Mouse (Mus musculus) limb, embryonic 11.5 days (tissue): ENCODE measurements around the gene Tmem72. TPM values are rescaled to one million over a fixed set of nuclear protein-coding genes. Genes with fewer than 3 reads are reported as not detected.

Source experiments
- ATAC-seq: fragments of 200-750 bp; cut with Nextera tagmentation; 2 replicates; pipeline ENCODE4 v1.8.0; 2017; ENCODE audit warnings: low read depth; ENCODE audit not compliant: insufficient number of reproducible peaks, low FRiP score, low TSS enrichment
- DNase-seq: peaks from one replicate; pipeline ENCODE4 v3.0.0-alpha.2; 2015; ENCODE audit warnings: low spot score
- H3K27ac ChIP-seq: fragments of 300-500 bp; sonication (generic); replicated peaks from 2 replicates; pipeline ENCODE4 v1.5.1; 2014; ENCODE audit warnings: low read depth, mild to moderate bottlenecking, low read length
- H3K27me3 ChIP-seq: fragments of 300-500 bp; sonication (generic); 2 replicates; pipeline ENCODE4 v1.6.1; 2014; ENCODE audit warnings: mild to moderate bottlenecking, low read length, mixed read lengths; ENCODE audit not compliant: control insufficient read depth, insufficient read depth
- H3K36me3 ChIP-seq: fragments of 300-500 bp; sonication (generic); 2 replicates; pipeline ENCODE4 v1.6.1; 2014; ENCODE audit warnings: mild to moderate bottlenecking, low read length, moderate library complexity, mixed read lengths; ENCODE audit not compliant: control insufficient read depth, insufficient read depth
- H3K4me1 ChIP-seq: fragments of 300-500 bp; sonication (generic); 2 replicates; pipeline ENCODE4 v1.6.1; 2014; ENCODE audit warnings: low read length, mixed read lengths; ENCODE audit not compliant: control insufficient read depth, insufficient read depth
- H3K4me2 ChIP-seq: fragments of 300-500 bp; sonication (generic); 2 replicates; pipeline ENCODE4 v1.6.1; 2014; ENCODE audit warnings: low read depth, mild to moderate bottlenecking, moderate library complexity; ENCODE audit not compliant: severe bottlenecking
- H3K4me3 ChIP-seq: fragments of 300-500 bp; sonication (generic); 2 replicates; pipeline ENCODE4 v1.5.1; 2014; ENCODE audit warnings: low read depth, low read length
- H3K9ac ChIP-seq: fragments of 300-500 bp; sonication (generic); 2 replicates; pipeline ENCODE4 v1.6.1; 2014; ENCODE audit warnings: mild to moderate bottlenecking, low read length
- H3K9me3 ChIP-seq: fragments of 300-500 bp; sonication (generic); 2 replicates; pipeline ENCODE4 v1.6.1; 2016; ENCODE audit warnings: low read length; ENCODE audit not compliant: control insufficient read depth
- WGBS: fragments of 180-500 bp; shearing (Covaris S2); extraction: QIAGEN DNeasy Blood & Tissue Kit; methylation state at CpG from one replicate; pipeline ENCODE4 v1.1.7; 2014; 5-methylcytosine and 5-hydroxymethylcytosine counted together
- polyA plus RNA-seq: library from polyadenylated mRNA; unstranded; fragments of >200 nt; fragmentation: Nextera tagmentation; extraction: Ambion mirVana; gene quantifications from 2 replicates; pipeline ENCODE4 v1.2.1, GENCODE M21; 2014

Gene Tmem72
- polyA plus RNA-seq, 1 experiment from 2014 or later: 0.04 TPM

- H3K27ac ChIP-seq: no peak overlapping the region
- 47% methylated on average over 11 of the region's 11 CpGs for WGBS
- H3K4me3 ChIP-seq: no peak overlapping the region
- peaks cover 12% of the 10 kb centered on the region for H3K4me1 ChIP-seq
- no peak overlapping the region for H3K9ac ChIP-seq
- no peaks in the 10 kb centered on the region for H3K36me3 ChIP-seq
- DNase-seq (peak; percentile 34), ATAC-seq (no peak)
- H3K9me3 ChIP-seq: no peaks in the 10 kb centered on the region
- H3K27me3 ChIP-seq: no peaks in the 10 kb centered on the region
- H3K4me2 ChIP-seq: no peak overlapping the region
These were observed 47.8 kb downstream of the Tmem72 start for GRCm38 (mm10) chr6:116668682-116669470.

GRCm38 (mm10) chr6:116667382-116667781, 49.3 kb downstream of the Tmem72 start:
- no peak overlapping the region for H3K27ac ChIP-seq
- no peak overlapping the region for H3K4me2 ChIP-seq
- H3K27me3 ChIP-seq: no peaks in the 10 kb centered on the region
- DNase-seq (no peak), ATAC-seq (no peak)
- H3K9me3 ChIP-seq: no peaks in the 10 kb centered on the region
- no peak overlapping the region for H3K9ac ChIP-seq
- no peaks in the 10 kb centered on the region for H3K36me3 ChIP-seq
- no peak overlapping the region for H3K4me3 ChIP-seq
- H3K4me1 ChIP-seq: peaks cover 12% of the 10 kb centered on the region
- WGBS: 75% methylated on average over 3 of the region's 3 CpGs

- no peak overlapping the region for H3K9ac ChIP-seq
- no peak overlapping the region for H3K4me2 ChIP-seq
- 84% methylated on average over 3 of the region's 3 CpGs for WGBS
- H3K36me3 ChIP-seq: no peaks in the 10 kb centered on the region
- ATAC-seq: no peak
- peaks cover 12% of the 10 kb centered on the region for H3K4me1 ChIP-seq
- H3K27ac ChIP-seq: no peak overlapping the region
- DNase-seq: no peak
- no peaks in the 10 kb centered on the region for H3K9me3 ChIP-seq
- H3K4me3 ChIP-seq: no peak overlapping the region
- no peaks in the 10 kb centered on the region for H3K27me3 ChIP-seq
These were observed 49.8 kb downstream of the Tmem72 start for GRCm38 (mm10) chr6:116666892-116667291.

- ATAC-seq: no peak
- Histone ChIP-seq H3K4me3 (no peak overlapping the region), H3K9ac (no peak overlapping the region), H3K36me3 (no peaks in the 10 kb centered on the region), H3K27me3 (no peaks in the 10 kb centered on the region), H3K9me3 (no peaks in the 10 kb centered on the region), H3K27ac (no peak overlapping the region), H3K4me1 (peaks cover 6% of the 10 kb centered on the region), H3K4me2 (no peak overlapping the region)
- 90% methylated on average over 12 of the region's 12 CpGs for WGBS
- DNase-seq: no peak
These were observed 50.5 kb downstream of the Tmem72 start for GRCm38 (mm10) chr6:116666085-116666750.

GRCm38 (mm10) chr6:116664830-116665229, 51.9 kb downstream of the Tmem72 start:
- no peaks in the 10 kb centered on the region for H3K9me3 ChIP-seq
- H3K9ac ChIP-seq: no peak overlapping the region
- ATAC-seq (no peak), DNase-seq (no peak)
- no peak overlapping the region for H3K4me2 ChIP-seq
- H3K27me3 ChIP-seq: no peaks in the 10 kb centered on the region
- no peak overlapping the region for H3K4me3 ChIP-seq
- 81% methylated on average over 3 of the region's 3 CpGs for WGBS
- H3K36me3 ChIP-seq: no peaks in the 10 kb centered on the region
- no peaks in the 10 kb centered on the region for H3K4me1 ChIP-seq
- no peak overlapping the region for H3K27ac ChIP-seq

GRCm38 (mm10) chr6:116664031-116664430, 52.7 kb downstream of the Tmem72 start:
- H3K27ac ChIP-seq: no peak overlapping the region
- no peaks in the 10 kb centered on the region for H3K4me1 ChIP-seq
- no peak for ATAC-seq
- H3K4me3 ChIP-seq: no peak overlapping the region
- no peak for DNase-seq
- H3K4me2 ChIP-seq: no peak overlapping the region
- no peak overlapping the region for H3K9ac ChIP-seq
- H3K9me3 ChIP-seq: no peaks in the 10 kb centered on the region
- H3K27me3 ChIP-seq: no peaks in the 10 kb centered on the region
- no peaks in the 10 kb centered on the region for H3K36me3 ChIP-seq
- 79% methylated on average over 6 of the region's 6 CpGs for WGBS

GRCm38 (mm10) chr6:116663364-116663763, 53.3 kb downstream of the Tmem72 start:
- Histone ChIP-seq H3K36me3 (no peaks in the 10 kb centered on the region), H3K4me1 (no peaks in the 10 kb centered on the region)
- 81% methylated on average over 2 of the region's 2 CpGs for WGBS

GRCm38 (mm10) chr6:116653684-116654454, 62.8 kb downstream of the Tmem72 start:
- Histone ChIP-seq H3K27ac (no peak overlapping the region), H3K9ac (no peak overlapping the region), H3K4me3 (no peak overlapping the region), H3K4me1 (no peaks in the 10 kb centered on the region; the same call in 1 of the 2 replicates), H3K36me3 (no peaks in the 10 kb centered on the region), H3K27me3 (no peaks in the 10 kb centered on the region), H3K4me2 (no peak overlapping the region), H3K9me3 (no peaks in the 10 kb centered on the region)
- ATAC-seq (peak; percentile 61), DNase-seq (peak; percentile 82)
- WGBS: 57% methylated on average over 9 of the region's 9 CpGs

More at GRCm38 (mm10) chr6:116663364-116663763, 53.3 kb downstream of the Tmem72 start:
- H3K4me2 ChIP-seq: no peak overlapping the region
- ATAC-seq (no peak), DNase-seq (no peak)
- no peak overlapping the region for H3K4me3 ChIP-seq
- no peaks in the 10 kb centered on the region for H3K9me3 ChIP-seq
- no peaks in the 10 kb centered on the region for H3K27me3 ChIP-seq
- H3K27ac ChIP-seq: no peak overlapping the region
- H3K9ac ChIP-seq: no peak overlapping the region
